Mouse (Mus musculus) bone marrow, adult 2 months (tissue): ENCODE measurements at regions not wholly inside any gene's neighbourhood (a gene's known extent, or its start where the extent isn't known, plus 50 kb on each side); places are given as distances from the start of the nearest gene placed in this dataset.

Experiments
- H3K27ac ChIP-seq: fragments of 200-500 bp; 2 replicates; pipeline ENCODE4 v1.5.1; 2012; ENCODE audit warnings: low read depth, mild to moderate bottlenecking, control low read depth, inconsistent platforms, low read length; ENCODE audit not compliant: control insufficient read depth, poor library complexity, insufficient read depth
- H3K4me1 ChIP-seq: fragments of 200-500 bp; 2 replicates; pipeline ENCODE4 v1.6.1; 2011; ENCODE audit warnings: low read length; ENCODE audit not compliant: control insufficient read depth, insufficient read depth
- H3K4me3 ChIP-seq: fragments of 200-500 bp; replicated peaks from 2 replicates; pipeline ENCODE3; 2011; ENCODE audit warnings: mild to moderate bottlenecking, low read depth, low read length, control low read depth; ENCODE audit not compliant: control insufficient read depth
- CTCF ChIP-seq: fragments of 200-500 bp; IDR thresholded peaks from 2 replicates; pipeline ENCODE4 v1.5.1; 2011; ENCODE audit warnings: low read length, control low read depth; ENCODE audit not compliant: control insufficient read depth, insufficient read depth
- POLR2A ChIP-seq: fragments of 200-500 bp; IDR thresholded peaks from 2 replicates; pipeline ENCODE4 v1.6.1; 2011; ENCODE audit warnings: low read depth, mild to moderate bottlenecking, control low read depth, low read length, borderline replicate concordance; ENCODE audit not compliant: control insufficient read depth
- WGBS: fragments of 180-500 bp; shearing (Covaris S2); methylation state at CpG from one replicate; pipeline ENCODE4 v1.1.7; 2018; 5-methylcytosine and 5-hydroxymethylcytosine counted together

- no peak overlapping the region for H3K4me3 ChIP-seq
- H3K27ac ChIP-seq, result peak overlapping the region; percentile 33; the same call in 1 of the 2 replicates
- TF ChIP-seq CTCF, result no peak
- no peak for TF ChIP-seq POLR2A
- H3K4me1 ChIP-seq, result no peaks in the 10 kb centered on the region; the same call in 1 of the 2 replicates
- WGBS, result 70% methylated on average over 12 of the region's 12 CpGs
Measured at GRCm38 (mm10) chr6:127392012-127392798, 54.4 kb upstream of the Parp11 start.

- no peaks in the 10 kb centered on the region; the same call in 1 of the 2 replicates for H3K4me1 ChIP-seq
- no peak overlapping the region for H3K4me3 ChIP-seq
- TF ChIP-seq POLR2A, result no peak
- TF ChIP-seq CTCF, result no peak
- no peak overlapping the region; the same call in 1 of the 2 replicates for H3K27ac ChIP-seq
- WGBS, result 76% methylated on average over 1 of the region's 1 CpGs
Measured at GRCm38 (mm10) chr6:127392799-127393172, 53.9 kb upstream of the Parp11 start.

- 57% methylated on average over 9 of the region's 9 CpGs for WGBS
- TF ChIP-seq POLR2A (no peak), CTCF (no peak)
Measured at GRCm38 (mm10) chr6:127393907-127394600, 52.6 kb upstream of the Parp11 start.

More at GRCm38 (mm10) chr6:127393907-127394600, 52.6 kb upstream of the Parp11 start:
- no peak overlapping the region for H3K27ac ChIP-seq
- H3K4me3 ChIP-seq, result no peak overlapping the region
- H3K4me1 ChIP-seq, result peaks cover 3% of the 10 kb centered on the region; the same call in 1 of the 2 replicates
